Mouse (Mus musculus) spleen, adult 12 weeks (tissue): ENCODE results near the gene Cog4.
"Not testable (repeated sequence)": the region's sequence is repeated elsewhere in the genome, so short reads cannot be mapped to it uniquely, and the experiment has no call there.

Experiments
- DNase-seq: peaks from one replicate; pipeline ENCODE4 v3.0.0; 2022; ENCODE audit warnings: low spot score

Cog4 gene

DNA sequence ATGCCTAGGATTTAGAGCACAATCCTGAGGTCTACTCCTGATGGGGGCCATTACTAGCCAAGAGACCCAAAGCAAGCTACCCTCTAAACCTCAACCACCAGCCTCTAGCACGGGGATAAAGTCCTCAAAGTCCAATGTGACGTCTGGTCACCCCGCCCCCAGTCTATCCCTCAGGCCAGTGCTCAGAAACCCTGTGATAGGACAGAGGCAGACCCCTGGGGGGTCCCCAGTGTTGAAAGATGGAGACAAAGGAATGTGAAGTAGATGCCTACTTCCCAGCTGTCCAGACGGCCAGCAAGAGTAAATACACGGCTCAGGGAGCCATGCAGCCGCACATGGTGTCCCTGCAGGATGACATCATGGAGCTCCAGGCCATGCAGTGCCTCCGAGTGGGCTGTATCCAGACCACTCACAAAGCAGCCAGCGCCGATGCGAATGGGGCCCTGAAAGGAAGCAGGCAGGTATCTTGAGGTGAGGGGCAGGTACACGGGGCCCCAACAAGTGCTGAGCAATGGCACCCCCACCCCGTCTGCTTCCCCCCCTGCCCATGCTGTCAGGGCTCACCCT, 43.6 kb downstream of the Cog4 start:
- no peak for DNase-seq

DNA sequence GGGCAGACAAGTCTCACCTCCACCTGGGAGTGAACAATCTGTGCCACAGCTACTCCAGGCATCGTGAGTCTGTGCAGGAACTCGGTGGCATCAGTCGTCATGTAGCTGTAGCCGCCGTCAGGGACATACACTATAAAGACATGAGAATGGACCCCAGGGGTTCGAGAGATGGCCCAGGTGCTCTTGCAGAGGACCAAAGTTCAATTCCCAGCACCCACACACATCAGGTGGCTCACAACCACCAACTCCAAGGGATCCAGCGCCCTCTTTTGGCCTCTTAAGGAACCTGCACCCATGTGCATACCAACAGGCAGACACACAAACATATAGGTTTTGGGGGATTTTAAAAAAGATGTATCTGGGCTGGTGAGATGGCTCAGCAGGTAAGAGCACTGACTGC, 45.6 kb downstream of the Cog4 start:
- DNase-seq = no peak

DNA sequence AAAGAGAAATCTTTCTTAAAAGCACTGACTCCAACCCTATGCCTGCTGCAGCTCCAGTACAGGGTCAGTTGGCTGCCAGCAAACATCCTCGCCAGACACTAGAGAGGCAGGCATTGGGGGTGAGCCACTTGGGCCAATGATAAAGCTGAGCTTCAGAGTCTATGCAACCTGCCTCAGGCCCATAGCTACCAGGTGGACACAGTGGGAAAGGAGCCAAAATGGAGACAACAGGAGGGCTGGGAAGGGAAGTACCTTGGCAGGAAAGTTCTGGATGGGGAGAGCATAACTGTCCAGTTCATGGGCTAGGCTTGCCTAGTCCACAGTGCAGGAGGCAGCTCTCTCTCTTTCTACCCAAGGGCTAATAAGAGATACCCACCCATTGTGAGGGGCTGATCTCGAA, 46.5 kb downstream of the Cog4 start:
- no peak for DNase-seq

DNA sequence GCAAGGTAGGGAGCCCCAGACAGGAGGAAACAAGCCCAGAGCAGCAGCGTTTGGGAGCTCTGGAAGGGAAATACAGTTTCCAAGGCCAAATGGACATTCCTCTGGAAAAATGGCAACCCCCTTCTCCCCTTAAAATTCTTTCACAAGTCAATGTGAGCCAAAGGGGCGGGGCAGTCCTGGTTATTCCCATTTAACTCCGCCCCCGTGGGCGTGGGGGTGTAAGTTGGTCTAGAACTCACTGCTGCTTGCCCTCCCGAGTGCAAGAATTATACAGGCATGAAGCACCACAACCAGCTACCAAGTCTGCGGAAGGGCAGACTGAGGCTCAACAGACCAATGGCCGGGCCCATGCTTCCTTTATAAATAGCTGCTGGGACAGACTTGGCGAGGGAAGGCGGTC, 48.5 kb downstream of the Cog4 start:
- DNase-seq = no peak

DNA sequence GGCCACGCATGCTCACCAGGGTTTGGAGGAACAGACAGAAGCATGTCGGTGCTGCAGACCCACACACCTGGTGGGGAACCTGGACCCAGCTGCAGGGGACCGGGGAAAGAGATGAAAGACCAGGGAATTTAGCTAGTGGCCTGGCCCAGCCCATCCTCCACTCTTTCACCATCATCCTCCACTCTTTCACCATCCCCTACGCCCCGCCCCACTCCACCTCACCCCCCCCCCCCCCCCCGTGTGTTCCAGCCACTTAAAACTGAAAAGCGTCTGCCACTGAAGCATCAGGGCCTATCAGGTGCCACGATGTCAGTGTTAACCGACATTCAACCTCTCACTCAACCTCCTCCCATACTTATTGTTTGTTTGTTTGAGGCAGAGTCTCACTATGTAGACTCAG, 48.9 kb downstream of the Cog4 start:
- no peak for DNase-seq

DNA sequence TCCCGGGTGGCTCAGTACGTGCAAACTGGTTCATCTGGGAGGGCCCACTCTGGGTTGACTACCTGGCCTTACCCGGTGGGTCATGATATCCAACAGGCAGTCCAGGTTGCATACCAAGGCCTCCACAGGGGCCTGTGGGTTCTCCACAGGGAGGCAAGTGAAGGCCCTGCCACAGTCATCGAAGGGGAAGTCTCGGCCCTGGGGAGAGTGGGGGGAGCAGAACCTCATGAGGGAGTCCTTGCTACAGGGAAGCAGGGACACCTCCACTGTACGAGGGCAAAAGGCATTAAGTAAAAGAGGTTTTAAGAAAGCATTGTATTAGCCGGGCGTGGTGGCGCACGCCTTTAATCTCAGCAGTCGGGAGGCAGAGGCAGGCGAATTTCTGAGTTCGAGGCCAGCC, 49.4 kb downstream of the Cog4 start:
- DNase-seq = no peak

DNA sequence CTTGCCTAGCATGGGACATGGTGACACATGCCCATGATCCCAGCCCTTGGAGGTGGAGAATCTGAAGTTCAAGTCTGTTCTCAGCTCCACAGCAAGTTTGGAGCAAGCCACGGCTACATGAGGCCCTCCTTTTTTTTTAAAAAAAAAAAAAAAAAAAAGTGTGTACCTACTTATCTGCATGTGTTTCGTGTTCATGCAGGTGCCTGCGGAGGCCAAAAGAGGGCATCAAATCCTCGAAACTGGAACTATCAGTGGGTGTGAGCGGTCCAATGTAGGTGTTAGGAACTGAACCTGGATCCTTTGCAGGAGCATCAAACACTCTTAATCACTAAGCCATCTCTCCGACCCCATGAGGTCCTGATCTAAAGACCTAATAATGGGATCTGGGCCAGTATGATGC, 51.1 kb downstream of the Cog4 start:
- no peak for DNase-seq

DNA sequence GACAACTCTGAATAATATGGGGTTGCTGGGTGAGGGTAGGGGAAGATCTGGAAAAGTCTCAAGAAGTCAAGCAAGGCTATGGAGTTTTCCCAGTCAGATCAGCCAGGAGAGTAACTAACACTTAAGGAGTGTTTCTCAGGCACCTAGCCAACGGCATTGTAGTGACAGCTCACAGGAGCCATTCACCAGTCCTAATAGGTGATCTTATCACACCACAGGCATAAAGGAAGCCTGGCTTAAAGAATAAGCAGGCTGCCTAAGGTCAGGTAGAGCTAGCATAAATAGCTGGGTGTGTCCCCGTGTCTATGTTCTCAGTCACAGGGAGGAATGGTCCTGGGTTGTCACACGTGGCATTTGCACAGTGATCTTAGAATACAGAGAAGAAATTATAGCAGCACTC, 54.7 kb downstream of the Cog4 start:
- no peak for DNase-seq

DNA sequence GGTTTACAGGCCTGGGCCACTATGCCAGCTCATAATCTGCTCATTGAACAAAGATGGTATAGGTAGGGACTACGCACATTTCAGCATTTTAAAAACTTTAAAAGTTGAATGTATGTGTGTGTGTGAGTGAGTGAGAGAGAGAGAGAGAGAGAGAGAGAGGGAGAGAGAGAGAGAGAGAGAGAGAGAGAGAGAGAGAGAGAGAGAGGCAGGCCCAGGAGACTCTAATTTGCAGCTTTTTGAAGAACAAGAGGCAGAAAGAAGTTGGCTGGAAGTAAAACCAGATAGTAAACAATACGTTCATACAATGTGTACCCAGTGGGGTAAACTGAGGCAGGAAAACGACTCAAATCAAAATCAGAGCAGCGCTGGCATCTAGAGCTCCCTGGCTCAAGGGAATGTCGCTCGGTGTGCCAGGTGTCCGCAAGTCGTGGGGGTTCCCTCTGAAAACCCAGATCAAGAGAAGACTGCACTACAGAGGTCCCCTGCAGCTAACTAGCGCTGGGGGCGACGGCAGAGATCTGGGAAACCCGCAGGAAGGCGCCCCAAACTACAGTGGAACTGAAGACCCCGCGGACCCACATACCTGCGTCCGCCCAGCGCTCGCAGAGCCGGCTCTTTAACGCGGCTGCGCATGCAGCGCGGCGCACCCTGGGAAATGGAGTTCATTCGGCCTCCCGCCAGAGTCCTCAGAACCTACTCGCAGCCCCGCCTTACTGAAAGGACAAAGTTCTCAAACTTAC, 55.6 kb downstream of the Cog4 start, which contains the start of gene Fuk:
Fuk (minus strand) TSS at position 650 of the 740 bp plus-strand sequence.
- peak; percentile 67 for DNase-seq

DNA sequence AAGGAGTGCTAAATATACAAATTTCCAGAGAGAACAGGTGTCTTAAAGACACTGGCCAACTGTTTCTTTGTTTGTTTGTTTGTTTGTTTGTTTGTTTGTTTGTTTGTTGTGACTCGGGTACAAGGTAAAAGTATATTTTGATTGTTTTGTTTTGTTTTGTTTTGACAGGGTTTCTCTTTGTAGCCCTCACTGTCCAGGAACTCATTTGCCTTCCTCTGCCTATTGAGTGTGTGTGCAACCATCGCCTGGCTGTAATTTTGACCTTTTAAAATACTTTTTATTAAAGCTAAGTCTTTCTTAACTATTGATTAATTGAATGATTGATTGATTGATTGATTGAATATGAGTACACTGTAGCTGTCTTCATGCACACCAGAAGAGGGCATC, 56.2 kb downstream of the Cog4 start:
- no peak for DNase-seq

DNA sequence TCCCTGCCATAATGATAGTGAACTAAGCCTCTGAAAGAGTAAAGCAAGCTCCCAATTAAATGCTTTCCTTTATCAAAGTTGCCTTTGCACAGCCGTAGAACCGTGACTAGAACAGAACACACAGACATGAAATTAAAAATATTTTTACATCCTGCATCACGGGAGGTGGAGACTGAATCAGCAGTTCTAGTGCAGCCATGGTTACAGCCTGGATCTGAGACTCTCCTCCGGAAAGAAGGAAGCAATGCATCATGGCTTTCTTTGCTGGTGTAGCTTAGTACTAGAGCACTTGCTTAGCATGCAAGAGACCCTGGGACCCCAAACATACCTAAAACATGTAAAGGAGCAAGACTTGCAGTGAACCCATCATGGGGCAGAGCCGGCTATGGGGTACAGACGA, 59.0 kb downstream of the Cog4 start:
- DNase-seq = no peak

DNA sequence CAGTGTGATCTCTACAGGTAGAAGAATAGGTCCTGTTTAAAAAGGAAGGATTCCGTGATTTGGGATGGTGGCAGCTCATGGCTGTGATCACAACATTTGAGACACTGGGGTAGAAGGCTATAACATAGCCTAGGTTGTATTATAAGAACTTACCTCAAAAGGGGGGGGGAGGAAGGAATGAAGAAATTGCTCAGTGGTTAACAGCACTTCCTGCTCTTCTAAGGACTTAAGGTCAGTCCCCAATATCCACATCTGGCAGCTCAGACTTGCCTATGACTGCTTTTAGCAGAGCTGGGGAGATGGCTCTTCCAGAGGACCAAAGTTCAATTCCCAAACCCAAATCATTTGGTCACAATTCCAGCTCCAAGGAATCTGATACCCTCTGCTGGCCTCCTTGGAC, 60.3 kb downstream of the Cog4 start:
- no peak for DNase-seq

DNA sequence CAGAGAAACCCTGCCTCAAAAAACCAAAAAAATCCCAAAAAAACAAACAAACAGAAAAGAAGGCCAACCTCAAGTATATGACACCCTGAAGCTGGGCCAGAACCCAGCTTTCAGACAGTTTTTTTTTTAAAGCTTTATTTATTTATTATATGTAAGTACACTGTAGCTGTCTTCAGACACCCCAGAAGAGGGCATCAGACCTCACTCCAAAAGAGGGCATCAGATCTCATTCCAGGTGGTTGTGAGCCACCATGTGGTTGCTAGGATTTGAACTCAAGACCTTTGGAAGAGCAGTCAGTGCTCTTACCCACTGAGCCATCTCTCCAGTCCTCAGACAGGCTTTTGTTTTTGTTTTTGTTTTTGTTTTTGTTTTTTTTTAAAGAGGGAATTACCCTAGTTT, 63.5 kb downstream of the Cog4 start:
- DNase-seq = not testable (repeated sequence)

DNA sequence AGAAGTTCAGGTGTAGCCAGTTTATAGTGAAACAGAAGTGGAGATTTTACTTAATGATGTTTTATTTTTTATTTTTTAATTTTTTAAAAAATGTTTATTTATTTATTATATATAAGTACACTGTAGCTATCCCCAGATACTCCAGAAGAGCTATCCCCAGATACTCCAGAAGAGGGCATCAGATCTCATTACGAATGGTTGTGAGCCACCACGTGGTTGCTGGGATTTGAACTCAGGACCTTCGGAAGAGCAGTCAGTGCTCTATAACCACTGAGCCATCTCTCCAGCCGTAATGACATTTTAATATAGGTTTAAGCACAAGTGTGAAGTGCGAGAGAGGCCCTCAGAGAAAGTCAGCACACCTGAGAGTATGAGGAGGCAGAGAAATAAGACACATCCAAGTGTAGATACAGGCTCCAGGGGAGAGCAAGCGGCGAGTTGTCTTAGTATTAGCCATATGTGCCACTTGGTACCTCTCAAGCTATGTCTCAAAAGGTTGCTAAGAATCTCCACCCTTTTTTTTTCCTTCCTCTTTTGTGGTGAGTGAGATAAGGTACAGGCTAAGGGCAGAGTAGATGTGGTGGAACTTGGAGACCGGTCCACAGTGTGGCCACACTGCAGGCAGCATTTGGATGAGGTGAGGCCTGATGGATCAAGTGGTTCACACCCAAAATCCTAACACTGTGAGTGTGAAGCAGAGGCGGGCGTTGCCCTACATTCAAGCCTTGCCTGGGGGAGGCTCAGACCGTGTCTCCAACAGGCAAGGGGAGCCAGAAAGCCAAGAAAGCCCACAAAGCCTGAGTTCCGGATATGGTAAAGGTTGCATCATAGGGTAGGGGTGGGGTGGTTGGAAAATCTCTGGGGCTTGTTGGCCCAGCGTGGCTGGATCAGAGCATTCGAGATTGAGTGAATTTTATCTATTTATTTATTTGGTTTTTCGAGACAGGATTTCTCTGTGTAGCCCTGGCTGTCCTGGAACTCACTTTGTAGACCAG, 65.5 kb downstream of the Cog4 start:
- DNase-seq = no peak

DNA sequence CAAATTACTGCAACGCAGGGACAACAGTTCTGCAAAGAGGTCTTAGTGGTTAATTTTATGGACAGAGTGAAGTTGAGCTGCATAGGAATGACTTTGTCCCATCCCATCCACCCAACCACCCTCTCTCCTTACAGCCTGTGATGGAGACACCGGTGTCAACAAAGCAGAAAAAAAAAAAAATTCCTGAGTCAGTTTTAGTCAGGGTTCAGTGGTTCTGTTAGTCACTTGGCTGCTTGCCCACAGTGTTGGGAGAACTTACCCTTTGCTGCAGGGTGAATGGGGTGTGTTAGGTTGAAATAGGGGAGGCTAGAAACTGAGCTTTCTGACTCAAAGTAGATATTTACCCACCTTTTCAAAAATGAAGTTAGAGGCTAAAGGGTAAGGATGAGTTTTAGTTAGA, 71.0 kb downstream of the Cog4 start:
- DNase-seq = no peak

DNA sequence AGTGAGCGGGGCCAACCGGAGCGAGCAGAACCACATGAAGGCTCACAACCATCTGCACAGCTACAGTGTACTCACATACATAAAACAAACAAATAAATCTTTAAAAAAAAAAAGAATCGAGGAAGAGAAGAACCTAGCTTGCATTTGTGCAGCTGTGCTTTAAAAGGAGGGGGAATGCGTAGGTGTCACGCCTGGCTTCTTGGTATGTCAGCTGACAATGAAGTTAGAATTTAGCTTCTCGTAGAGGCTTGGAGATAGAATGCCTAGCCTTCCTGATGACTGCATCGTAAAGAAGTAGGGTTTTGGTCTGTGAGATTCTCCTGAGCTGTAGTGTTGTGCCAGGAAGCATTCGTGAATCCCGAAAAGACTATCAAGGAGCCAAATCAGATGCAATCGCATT, 71.6 kb downstream of the Cog4 start:
- DNase-seq = no peak

DNA sequence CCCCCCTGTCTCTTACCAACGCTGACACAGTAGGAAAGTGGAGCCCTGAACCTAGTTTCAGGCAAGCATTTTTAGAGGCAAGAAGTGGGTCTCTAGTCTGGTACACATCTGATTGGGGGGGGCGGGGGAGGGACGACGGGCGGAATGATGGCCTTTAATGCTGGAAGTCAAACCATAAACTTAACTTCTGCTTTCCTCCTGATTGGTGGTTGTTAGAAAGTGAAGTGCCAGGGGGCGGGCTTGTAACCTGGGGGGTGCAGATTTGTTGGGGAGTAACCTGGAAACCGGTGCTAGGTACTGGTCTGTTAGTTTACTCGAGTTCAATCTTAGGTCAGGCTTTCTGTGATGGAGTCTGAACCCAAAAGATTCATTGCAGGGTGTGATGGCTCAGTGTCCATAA, 72.1 kb downstream of the Cog4 start:
- no peak for DNase-seq

DNA sequence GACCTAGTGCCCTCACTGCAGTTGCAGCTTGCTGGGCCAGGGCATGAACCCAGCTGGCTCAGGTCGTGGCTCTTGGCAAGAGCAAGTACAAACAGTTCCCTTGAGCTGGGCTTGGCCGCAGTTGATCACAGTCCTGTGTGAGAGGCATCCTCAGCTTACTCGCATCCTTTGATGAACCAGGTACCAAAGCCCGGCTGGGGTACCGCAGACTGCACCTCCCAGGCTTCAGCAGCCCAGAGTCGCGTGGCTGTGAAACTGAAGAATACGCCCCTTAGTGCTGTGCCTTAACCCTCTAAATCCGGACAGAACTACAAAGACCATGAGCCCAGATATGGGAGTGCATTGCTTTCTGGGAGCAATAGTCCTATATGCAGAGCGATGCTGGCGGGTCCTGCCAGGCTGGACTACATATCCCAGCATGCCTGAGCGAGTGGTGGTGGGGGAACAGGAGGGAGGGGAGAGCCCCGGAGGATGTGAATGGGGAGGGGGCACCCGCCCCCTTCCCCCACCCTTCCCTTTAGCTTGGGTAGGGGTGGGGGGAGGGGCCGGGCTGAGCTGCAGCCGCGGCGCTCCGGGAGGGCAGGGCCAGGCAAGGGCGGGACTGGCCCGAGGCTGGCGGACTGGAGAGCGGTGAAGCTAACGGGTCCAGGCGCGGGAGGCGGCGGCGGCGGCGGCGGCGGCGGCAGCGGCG, 73.1 kb downstream of the Cog4 start, which contains the start of gene St3gal2:
St3gal2 (plus strand) TSS at position 582 of the 691 bp plus-strand sequence.
- peak; percentile 75 for DNase-seq

DNA sequence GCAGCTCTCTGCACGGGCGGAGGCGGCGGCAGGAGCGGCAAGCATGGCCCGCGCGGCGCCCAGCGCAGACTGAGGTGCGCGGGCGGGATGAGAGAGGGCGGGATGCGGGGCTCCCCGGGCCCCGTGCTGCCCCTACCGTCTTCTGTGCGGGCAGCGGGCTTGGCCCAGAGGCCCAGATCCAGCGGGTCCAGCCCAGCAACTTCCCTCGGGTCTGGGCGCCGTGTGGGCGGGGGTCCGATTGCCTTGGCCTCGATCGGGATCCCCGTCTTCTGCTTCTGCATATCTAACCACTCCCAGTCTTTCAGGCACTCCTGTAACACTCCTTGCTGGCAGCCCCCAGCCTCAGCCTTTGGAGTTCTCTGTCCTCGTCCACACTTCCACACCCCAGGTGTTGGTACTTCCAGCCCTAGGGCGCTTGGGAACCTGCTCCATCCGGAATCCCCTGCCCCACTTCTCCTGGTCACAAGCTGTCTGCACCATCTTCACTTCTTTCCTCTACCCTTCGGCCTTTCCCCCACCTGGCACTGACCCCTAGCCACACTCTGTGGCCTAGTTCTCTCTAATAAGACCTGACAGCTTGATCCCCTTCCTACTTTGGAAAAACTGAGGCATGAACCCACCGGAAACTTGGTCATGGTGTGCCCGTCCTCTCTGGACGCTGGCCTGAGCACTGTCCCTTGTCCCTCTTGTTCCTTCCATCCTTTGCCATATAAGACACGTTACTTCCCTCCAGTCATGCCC, 73.8 kb downstream of the Cog4 start:
- no peak for DNase-seq

DNA sequence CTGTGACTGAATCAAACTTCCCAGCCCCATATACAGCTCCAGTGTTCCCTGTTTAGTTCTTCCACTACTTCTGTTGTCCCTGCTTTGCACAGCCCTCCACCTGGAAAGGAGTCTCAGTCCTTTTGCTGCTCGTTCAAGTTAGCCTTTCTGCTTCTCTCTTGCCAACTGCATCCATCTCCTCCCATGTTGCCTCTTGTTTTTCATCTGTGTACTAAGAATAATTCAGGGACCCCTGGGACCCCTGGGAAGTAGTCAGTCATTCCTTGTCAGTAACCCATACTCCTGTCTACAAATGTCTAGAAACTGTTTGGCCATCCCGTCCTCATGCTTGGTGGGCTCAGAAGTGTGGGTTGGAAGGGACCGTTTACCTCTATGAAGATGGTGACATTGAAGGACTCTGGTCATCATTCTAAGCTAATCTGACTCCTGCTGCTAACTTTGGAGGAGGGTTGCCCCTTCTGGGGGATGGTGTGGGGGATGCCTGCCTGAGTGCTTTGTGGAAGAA, 74.4 kb downstream of the Cog4 start:
- DNase-seq = no peak
